Mouse (Mus musculus) testis, adult 2 months (tissue): Measurements from ENCODE around the gene Gm28551.

Source experiments
- CTCF ChIP-seq: fragments of 200-500 bp; IDR thresholded peaks from 2 replicates; pipeline ENCODE4 v1.5.1; 2012; ENCODE audit warnings: low read depth, mild to moderate bottlenecking, inconsistent platforms, low read length, moderate library complexity; ENCODE audit not compliant: control insufficient read depth, insufficient read depth, insufficient replicate concordance
- POLR2A ChIP-seq: fragments of 200-500 bp; IDR thresholded peaks from 2 replicates; pipeline ENCODE4 v1.6.1; 2012; ENCODE audit warnings: low read depth, mild to moderate bottlenecking, inconsistent platforms, low read length, moderate library complexity; ENCODE audit not compliant: control insufficient read depth

- TF ChIP-seq CTCF (no peak), POLR2A (no peak)
Measured at GRCm38 (mm10) chr1:53324277-53324676, 28.2 kb downstream of the Gm28551 start.
